Mouse (Mus musculus) frontal cortex, postnatal 14 days (tissue): Measurements from ENCODE around the gene Nek2.

Experiments
- DNase-seq, 2 experiments: peaks; one replicate each; pipeline ENCODE4 v3.0.0; 2022; ENCODE audit warnings: low spot score in 2 of 2

The Nek2 gene

GRCm38 (mm10) chr1:191821326-191822091 is at the start of gene Nek2:
TSS of gene Nek2 (plus strand) at chr1:191821444.
- peak; percentile 96 to 97 for DNase-seq

GRCm38 (mm10) chr1:191774106-191774505 is 47.1 kb upstream of the Nek2 start:
- DNase-seq = no peak

- no peak for DNase-seq
These were observed 46.1 kb upstream of the Nek2 start for GRCm38 (mm10) chr1:191775116-191775515.

- DNase-seq = no peak
These were observed 43.7 kb upstream of the Nek2 start for GRCm38 (mm10) chr1:191777521-191777920.

GRCm38 (mm10) chr1:191780470-191780869 is 40.8 kb upstream of the Nek2 start:
- no peak for DNase-seq

GRCm38 (mm10) chr1:191785108-191785507 is 36.1 kb upstream of the Nek2 start:
- no peak for DNase-seq

- DNase-seq = no peak
These were observed 35.0 kb upstream of the Nek2 start for GRCm38 (mm10) chr1:191786255-191786654.

GRCm38 (mm10) chr1:191787379-191787778 is 33.9 kb upstream of the Nek2 start:
- no peak for DNase-seq

GRCm38 (mm10) chr1:191792991-191793390 is 28.3 kb upstream of the Nek2 start:
- no peak for DNase-seq

- DNase-seq = no peak
These were observed 27.2 kb upstream of the Nek2 start for GRCm38 (mm10) chr1:191793888-191794532.

GRCm38 (mm10) chr1:191796238-191796896 is 24.9 kb upstream of the Nek2 start:
- no peak for DNase-seq

- DNase-seq = no peak
These were observed 19.0 kb upstream of the Nek2 start for GRCm38 (mm10) chr1:191802093-191802819.

GRCm38 (mm10) chr1:191802820-191803655 is 18.2 kb upstream of the Nek2 start:
- peak in 1 of 2 experiments; percentile 34 for DNase-seq

- no peak for DNase-seq
These were observed 16.5 kb upstream of the Nek2 start for GRCm38 (mm10) chr1:191804747-191805146.

GRCm38 (mm10) chr1:191805788-191806187 is 15.5 kb upstream of the Nek2 start:
- DNase-seq = no peak

- DNase-seq = no peak
These were observed 14.5 kb upstream of the Nek2 start for GRCm38 (mm10) chr1:191806740-191807139.

GRCm38 (mm10) chr1:191807979-191808378 is 13.3 kb upstream of the Nek2 start:
- DNase-seq = no peak

- peak; percentile 47 to 59 for DNase-seq
These were observed 12.5 kb upstream of the Nek2 start for GRCm38 (mm10) chr1:191808688-191809223.

GRCm38 (mm10) chr1:191811774-191812173 is 9.5 kb upstream of the Nek2 start:
- DNase-seq = no peak

GRCm38 (mm10) chr1:191812949-191813691 is 8.1 kb upstream of the Nek2 start:
- DNase-seq = no peak
